Mouse (Mus musculus) mesoderm, embryonic 11.5 days (tissue): Measurements from ENCODE around the gene Dtx3l.
"Not testable (repeated sequence)": the region's sequence is repeated elsewhere in the genome, so short reads cannot be mapped to it uniquely, and the experiment has no call there.

Experiments used
- DNase-seq: peaks from one replicate; pipeline ENCODE4 v3.0.0-alpha.2; 2012; ENCODE audit warnings: low read depth, low spot score

Dtx3l gene

DNA sequence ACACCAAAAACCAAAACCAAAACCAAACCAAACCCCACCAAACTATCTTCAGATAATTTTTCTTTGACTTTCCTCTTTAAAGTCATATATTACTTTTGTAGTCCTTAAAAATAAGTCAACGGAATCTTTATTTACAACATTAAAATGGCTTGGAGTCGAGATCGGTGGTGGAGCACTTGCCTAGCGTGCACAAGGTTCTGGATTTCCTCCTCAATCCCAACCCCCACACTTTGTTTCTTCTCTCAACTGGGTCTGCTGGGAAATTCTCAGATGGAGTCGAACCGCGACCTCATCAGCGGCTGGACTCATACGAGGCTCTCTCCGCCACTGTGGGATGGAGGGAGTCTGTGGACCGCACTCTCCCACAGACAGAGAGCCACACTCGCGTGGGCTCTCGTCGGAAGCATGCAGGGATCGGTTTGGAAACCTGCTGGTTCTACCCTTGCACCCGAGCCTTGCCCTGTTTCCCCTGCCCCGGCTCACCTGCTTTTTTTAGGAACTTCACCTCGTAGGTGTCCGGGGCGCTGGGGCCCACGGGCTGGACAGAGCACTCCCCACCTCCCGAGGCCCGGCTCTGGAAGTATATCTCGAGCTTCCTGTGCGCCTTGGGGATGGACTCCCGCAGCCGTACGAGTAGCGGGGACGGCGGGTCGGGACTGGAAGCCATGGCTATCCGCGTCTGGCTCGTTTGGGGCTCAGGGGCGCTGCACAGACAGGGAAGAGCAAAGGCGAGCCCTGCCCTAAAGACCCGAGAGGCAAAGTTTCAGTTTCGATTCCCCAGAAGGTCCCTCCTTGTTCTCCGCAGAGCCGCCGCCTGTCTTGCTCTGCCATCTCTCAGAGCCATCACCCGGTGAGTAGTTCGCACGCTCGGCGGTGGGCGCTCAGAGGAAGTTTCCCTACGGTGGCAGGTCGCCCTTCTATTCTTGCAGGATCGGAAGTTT is at the start of gene Dtx3l, which contains the start of gene Parp9:
TSS of gene Dtx3l (minus strand) at position 941 of the 941 bp plus-strand sequence.
TSS of gene Parp9 (plus strand) at position 260 of the 941 bp plus-strand sequence.
- DNase-seq, result peak; percentile 37

DNA sequence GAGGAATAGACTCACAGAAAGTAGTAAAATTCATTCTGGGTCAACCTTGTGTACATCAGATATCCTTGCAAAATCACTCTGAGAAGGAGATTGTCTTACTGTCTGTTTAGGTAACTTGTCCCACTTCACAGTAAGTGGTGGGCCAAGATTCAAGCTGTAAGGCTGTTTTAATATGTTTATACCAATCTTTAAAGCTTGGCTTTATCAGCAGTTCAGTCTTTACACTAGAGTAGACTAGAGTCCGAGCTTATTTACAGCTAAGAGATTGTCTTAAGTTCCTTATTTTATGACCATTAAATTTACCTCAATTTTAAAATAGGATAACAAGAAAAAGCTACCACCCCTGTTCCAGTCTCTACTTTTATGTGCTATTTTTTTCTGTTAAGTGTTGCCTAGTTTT is 49.0 kb upstream of the Dtx3l start:
- no peak for DNase-seq

DNA sequence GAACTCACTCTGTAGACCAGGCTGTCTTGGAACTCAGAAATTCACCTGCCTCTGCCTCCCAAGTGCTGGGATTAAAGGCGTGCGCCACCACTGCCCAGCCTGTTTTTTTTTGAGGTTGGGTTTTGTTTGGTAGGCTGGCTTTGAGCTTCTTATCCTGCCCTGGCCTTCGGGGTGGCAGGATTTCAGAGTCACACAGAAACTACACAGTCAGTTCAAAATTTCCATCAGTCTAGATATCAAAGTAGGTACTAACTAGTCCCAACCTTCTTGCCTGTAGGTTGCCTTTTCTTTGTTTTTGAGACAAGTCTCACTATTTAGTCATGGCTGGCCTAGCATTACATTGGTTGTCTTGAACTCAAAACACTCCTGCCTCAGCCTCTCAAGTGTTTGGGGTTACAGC is 45.5 kb upstream of the Dtx3l start:
- no peak for DNase-seq

GRCm38 (mm10) chr16:35983517-35984101 is 44.7 kb upstream of the Dtx3l start:
- peak; percentile 56 for DNase-seq

DNA sequence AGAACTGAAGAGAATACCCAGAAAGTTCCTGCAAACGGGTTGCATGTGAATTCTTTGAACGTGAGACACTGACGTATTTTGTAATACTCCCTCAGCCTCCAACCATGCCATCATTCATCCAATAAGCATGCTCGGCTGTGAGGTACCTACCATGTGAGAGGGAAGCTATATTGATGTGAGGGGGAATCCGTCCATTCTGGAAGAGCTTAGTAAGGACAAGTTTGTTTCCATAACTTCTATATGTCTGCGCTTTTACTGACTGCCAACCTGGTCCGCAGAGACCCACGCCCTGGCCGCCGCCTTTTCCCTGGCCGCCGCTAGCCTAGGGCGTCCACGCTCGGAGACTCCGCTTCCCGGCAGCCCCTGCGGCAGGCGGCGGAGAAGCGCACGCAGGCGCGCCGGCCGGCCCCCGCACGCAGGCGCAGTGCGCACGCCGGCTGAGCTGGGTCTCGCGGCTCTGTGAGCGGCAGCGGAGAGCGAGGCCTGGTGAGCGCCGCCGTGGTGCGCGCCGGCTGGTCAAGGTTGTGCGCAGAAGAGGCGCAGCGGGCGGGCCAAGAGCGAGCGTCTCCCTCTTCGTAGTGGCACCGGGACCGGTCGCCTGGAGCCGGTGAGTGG is 44.1 kb upstream of the Dtx3l start:
- DNase-seq, result peak; percentile 94

DNA sequence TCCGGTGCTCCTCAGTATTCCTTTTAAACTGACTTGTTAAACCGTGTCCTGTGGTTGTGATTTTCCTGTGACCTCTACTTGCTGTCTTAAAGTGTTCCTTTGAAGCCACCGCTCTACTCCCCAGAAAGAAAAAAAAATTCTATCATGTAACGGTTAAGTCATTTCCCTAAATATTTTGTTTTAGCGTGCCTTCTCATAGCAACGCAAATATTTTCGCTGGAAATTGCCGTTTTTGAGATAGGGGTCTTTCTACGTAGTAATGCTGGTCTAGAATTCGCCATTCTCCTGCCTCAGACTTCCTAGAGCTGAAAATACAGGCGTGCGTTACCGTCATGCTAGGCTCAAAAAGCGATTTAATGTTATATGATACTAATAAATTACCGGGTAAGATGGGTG is 43.6 kb upstream of the Dtx3l start:
- DNase-seq, result no peak

DNA sequence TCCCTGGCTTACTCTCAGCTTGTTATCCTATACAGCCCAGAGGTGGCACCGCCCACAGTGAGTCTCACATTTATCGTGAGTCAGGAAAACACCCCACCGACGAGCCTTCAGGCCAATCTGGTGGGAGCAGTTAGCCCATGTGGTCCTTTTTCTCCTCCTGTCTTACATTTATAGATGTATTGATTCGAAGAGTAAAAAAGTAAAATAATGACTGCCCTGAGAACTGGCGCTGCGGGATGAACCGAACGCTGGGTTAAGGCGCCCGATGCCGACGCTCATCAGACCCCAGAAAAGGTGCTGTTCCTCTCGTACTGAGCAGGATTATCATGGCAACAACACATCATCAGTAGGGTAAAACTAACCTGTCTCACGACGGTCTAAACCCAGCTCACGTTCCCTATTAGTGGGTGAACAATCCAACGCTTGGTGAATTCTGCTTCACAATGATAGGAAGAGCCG is 42.4 kb upstream of the Dtx3l start:
- peak; percentile 100 for DNase-seq

DNA sequence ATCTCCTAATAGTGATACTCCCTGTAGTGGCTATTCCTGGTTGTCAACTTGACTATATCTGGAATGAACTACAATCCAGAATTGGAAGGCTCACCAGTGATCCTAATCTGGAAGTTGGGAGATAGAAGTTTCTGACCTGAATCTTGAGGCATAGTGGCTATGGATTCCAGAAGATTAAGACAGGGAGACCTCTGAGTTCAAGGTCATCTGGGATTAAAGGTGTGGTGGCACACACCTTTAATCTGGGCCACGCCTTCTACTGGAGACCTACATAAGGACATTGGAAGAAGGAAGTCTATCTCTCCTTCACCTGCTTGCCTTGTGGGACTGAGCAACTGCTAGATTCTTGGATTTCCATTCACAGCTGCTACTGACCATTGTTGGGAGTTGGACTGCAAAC is 39.5 kb upstream of the Dtx3l start, which contains the start of gene Kpna1:
TSS of gene Kpna1 (plus strand) at position 301 of the 400 bp plus-strand sequence.
- DNase-seq, result not testable (repeated sequence)

- no peak for DNase-seq
Measured at GRCm38 (mm10) chr16:35974021-35974420, 35.1 kb upstream of the Dtx3l start.

- no peak for DNase-seq
Measured at GRCm38 (mm10) chr16:35968149-35968548, 29.2 kb upstream of the Dtx3l start.

DNA sequence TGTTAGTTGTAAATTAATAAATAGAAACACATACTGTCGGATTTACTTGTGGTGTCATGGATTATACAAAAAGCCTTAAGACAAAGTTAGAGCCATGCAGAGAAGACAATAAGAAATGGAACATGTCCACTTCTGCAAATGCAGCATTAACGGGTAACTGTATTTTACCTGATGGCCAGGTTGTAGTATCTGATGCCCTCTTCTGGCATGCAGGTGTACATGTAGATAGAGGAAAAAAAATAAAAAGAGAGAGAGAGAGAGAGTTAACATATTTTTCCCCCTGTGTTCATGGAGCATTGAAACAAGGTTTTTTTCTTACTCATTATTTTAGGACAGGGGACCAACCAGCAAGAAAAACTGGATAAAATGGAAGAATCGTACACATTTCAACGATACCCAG is 28.4 kb upstream of the Dtx3l start:
- DNase-seq, result no peak

GRCm38 (mm10) chr16:35966411-35967115 is 27.6 kb upstream of the Dtx3l start:
- DNase-seq, result no peak

- not testable (repeated sequence) for DNase-seq
Measured at GRCm38 (mm10) chr16:35965991-35966390, 27.0 kb upstream of the Dtx3l start.

DNA sequence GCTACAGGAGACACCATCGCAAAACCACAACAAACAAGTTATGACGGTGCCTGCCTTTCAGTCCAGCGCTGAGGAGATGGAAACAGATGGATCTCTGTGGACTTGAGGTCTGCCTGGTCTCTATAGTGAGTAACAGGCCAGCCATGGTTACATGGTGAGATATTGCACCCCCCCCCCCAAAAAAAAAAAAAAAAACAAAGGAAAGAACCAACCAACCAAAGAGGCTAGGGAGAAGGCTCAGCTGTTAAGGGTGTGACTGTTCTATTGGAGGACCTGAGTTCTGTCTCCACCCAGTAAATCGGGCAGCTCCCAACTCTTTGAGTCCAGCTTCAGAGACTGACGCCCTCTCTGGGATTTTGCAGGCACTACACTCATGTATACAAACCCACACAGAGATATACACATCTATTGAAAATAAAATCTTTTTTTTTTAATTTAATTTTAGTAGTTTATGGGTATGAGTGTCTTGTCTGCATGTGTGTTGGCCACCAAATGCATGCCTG is 13.7 kb upstream of the Dtx3l start:
- DNase-seq, result no peak

- DNase-seq, result no peak
Measured at GRCm38 (mm10) chr16:35951216-35951615, 12.3 kb upstream of the Dtx3l start.

- no peak for DNase-seq
Measured at GRCm38 (mm10) chr16:35949264-35949663, 10.3 kb upstream of the Dtx3l start.

- peak; percentile 20 for DNase-seq
Measured at GRCm38 (mm10) chr16:35941382-35941781, 2.4 kb upstream of the Dtx3l start.

DNA sequence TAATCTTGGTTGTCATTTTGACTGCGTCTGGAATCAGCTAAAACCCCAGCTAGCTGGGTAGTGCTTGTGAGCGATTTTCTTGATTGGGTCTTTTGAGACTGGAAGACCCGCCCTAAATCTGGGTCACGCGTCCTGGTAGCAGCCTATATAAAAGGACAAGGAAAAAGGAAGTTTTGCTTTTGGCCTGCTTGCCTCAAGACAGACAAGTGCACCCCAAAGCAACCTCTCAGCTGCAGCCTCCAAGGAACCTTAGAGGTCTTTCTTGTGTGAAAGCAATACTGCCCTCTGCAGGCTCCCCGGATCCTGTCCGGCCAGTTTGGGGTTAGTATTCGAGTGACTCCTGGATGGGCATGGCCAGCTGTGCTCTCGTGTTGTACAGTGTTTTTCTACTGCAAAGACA is 739 bp upstream of the Dtx3l start:
- DNase-seq, result peak; percentile 68

GRCm38 (mm10) chr16:35939261-35939660 is 310 bp upstream of the Dtx3l start:
- DNase-seq, result peak; percentile 18

DNA sequence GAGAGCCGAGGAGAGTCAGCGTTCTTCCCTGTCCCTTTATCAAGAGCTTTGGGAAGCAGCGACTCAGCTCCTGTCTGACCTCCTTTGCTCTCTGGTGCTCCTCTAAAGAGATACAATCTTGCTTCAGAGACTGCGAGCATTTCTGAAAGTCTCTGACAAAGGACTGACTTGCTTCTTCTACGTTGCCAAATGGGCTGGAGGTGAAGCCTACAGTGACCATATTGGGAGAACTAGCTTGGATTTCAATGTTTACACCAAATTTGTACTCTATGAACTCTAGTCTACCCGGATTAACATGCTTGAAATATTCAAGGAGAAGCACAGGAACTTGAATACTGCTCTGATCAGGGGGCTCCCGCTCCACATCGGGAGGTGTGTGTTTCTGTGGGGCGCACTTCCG is 5.8 kb downstream of the Dtx3l start:
- DNase-seq, result no peak
